Mouse (Mus musculus): ENCODE data around the gene Cenpc1. TPM values are rescaled to one million over a fixed set of nuclear protein-coding genes. Genes with fewer than 3 reads are reported as not detected.

The Cenpc1 gene
- polyA plus RNA-seq, 1 experiment = 3.2 TPM

GRCm38 (mm10) chr5:86098988-86099387 is 33.6 kb upstream of the Cenpc1 start:
- no peaks in the 10 kb centered on the region for H3K27me3 ChIP-seq (ENCODE audit: control insufficient read depth, insufficient read depth, low read length)
- WGBS = 18% methylated on average over 3 of the region's 3 CpGs
- H3K27ac ChIP-seq (ENCODE audit: insufficient read depth, low read length) = no peak overlapping the region
- no peaks in the 10 kb centered on the region for H3K4me1 ChIP-seq (ENCODE audit: control insufficient read depth, insufficient read depth, insufficient read length)
- DNase-seq (ENCODE audit: low read depth in 1 of 2, low spot score in 2 of 2) = no peak
- TF ChIP-seq CTCF (IDR thresholded peaks at IDR 0.05; ENCODE audit: extremely low read depth, insufficient read depth, insufficient read length, insufficient replicate concordance) = no peak
- TF ChIP-seq POLR2A (IDR thresholded peaks at IDR 0.05; ENCODE audit: low read depth, low read length) = no peak
- no peak overlapping the region for H3K4me3 ChIP-seq (ENCODE audit: extremely low read depth, insufficient read depth, insufficient read length)
- H3K36me3 ChIP-seq (ENCODE audit: control insufficient read depth, insufficient read depth, low read length) = peaks cover 19% of the 10 kb centered on the region

- H3K36me3 ChIP-seq (ENCODE audit: control insufficient read depth, insufficient read depth, low read length) = peaks cover 26% of the 10 kb centered on the region
- DNase-seq (ENCODE audit: low read depth in 1 of 2, low spot score in 2 of 2) = no peak
- 90% methylated on average over 9 of the region's 9 CpGs for WGBS
- H3K4me1 ChIP-seq (ENCODE audit: control insufficient read depth, insufficient read depth, insufficient read length) = no peaks in the 10 kb centered on the region
- H3K27me3 ChIP-seq (ENCODE audit: control insufficient read depth, insufficient read depth, low read length) = no peaks in the 10 kb centered on the region
- TF ChIP-seq POLR2A (IDR thresholded peaks at IDR 0.05; ENCODE audit: low read depth, low read length) (no peak), CTCF (IDR thresholded peaks at IDR 0.05; ENCODE audit: extremely low read depth, insufficient read depth, insufficient read length, insufficient replicate concordance) (no peak)
- no peak overlapping the region for H3K27ac ChIP-seq (ENCODE audit: insufficient read depth, low read length)
- H3K4me3 ChIP-seq (ENCODE audit: extremely low read depth, insufficient read depth, insufficient read length) = no peak overlapping the region
These were observed 29.4 kb upstream of the Cenpc1 start for GRCm38 (mm10) chr5:86094754-86095153.

GRCm38 (mm10) chr5:86086751-86087150 is 21.4 kb upstream of the Cenpc1 start:
- H3K27me3 ChIP-seq (ENCODE audit: control insufficient read depth, insufficient read depth, low read length) = no peaks in the 10 kb centered on the region
- TF ChIP-seq CTCF (IDR thresholded peaks at IDR 0.05; ENCODE audit: extremely low read depth, insufficient read depth, insufficient read length, insufficient replicate concordance) (no peak), POLR2A (IDR thresholded peaks at IDR 0.05; ENCODE audit: low read depth, low read length) (no peak)
- 16% methylated on average over 6 of the region's 6 CpGs for WGBS
- no peak overlapping the region for H3K4me3 ChIP-seq (ENCODE audit: extremely low read depth, insufficient read depth, insufficient read length)
- DNase-seq (ENCODE audit: low read depth in 1 of 2, low spot score in 2 of 2) = peak; percentile 59 to 87
- peaks cover 7% of the 10 kb centered on the region; the same call in 1 of the 2 replicates for H3K4me1 ChIP-seq (ENCODE audit: control insufficient read depth, insufficient read depth, insufficient read length)
- peaks cover 20% of the 10 kb centered on the region for H3K36me3 ChIP-seq (ENCODE audit: control insufficient read depth, insufficient read depth, low read length)
- H3K27ac ChIP-seq (ENCODE audit: insufficient read depth, low read length) = peak overlapping the region; percentile 69

- Histone ChIP-seq H3K27me3 (ENCODE audit: control insufficient read depth, insufficient read depth, low read length) (no peaks in the 10 kb centered on the region), H3K4me3 (ENCODE audit: extremely low read depth, insufficient read depth, insufficient read length) (no peak overlapping the region), H3K27ac (ENCODE audit: insufficient read depth, low read length) (peak overlapping the region; percentile 47; the same call in 1 of the 2 replicates), H3K36me3 (ENCODE audit: control insufficient read depth, insufficient read depth, low read length) (peaks cover 16% of the 10 kb centered on the region), H3K4me1 (ENCODE audit: control insufficient read depth, insufficient read depth, insufficient read length) (peaks cover 7% of the 10 kb centered on the region; the same call in 1 of the 2 replicates)
- 43% methylated on average over 7 of the region's 7 CpGs for WGBS
- DNase-seq (ENCODE audit: low read depth in 1 of 2, low spot score in 2 of 2) = no peak
- TF ChIP-seq POLR2A (IDR thresholded peaks at IDR 0.05; ENCODE audit: low read depth, low read length) (no peak), CTCF (IDR thresholded peaks at IDR 0.05; ENCODE audit: extremely low read depth, insufficient read depth, insufficient read length, insufficient replicate concordance) (no peak)
These were observed 19.6 kb upstream of the Cenpc1 start for GRCm38 (mm10) chr5:86084979-86085378.

GRCm38 (mm10) chr5:86083987-86084386 is 18.6 kb upstream of the Cenpc1 start:
- H3K27me3 ChIP-seq (ENCODE audit: control insufficient read depth, insufficient read depth, low read length) = no peaks in the 10 kb centered on the region
- TF ChIP-seq CTCF (IDR thresholded peaks at IDR 0.05; ENCODE audit: extremely low read depth, insufficient read depth, insufficient read length, insufficient replicate concordance) (no peak), POLR2A (IDR thresholded peaks at IDR 0.05; ENCODE audit: low read depth, low read length) (no peak)
- peaks cover 16% of the 10 kb centered on the region for H3K36me3 ChIP-seq (ENCODE audit: control insufficient read depth, insufficient read depth, low read length)
- H3K27ac ChIP-seq (ENCODE audit: insufficient read depth, low read length) = no peak overlapping the region
- WGBS = 87% methylated on average over 6 of the region's 6 CpGs
- H3K4me3 ChIP-seq (ENCODE audit: extremely low read depth, insufficient read depth, insufficient read length) = no peak overlapping the region
- peaks cover 15% of the 10 kb centered on the region for H3K4me1 ChIP-seq (ENCODE audit: control insufficient read depth, insufficient read depth, insufficient read length)
- DNase-seq (ENCODE audit: low read depth in 1 of 2, low spot score in 2 of 2) = no peak

- Histone ChIP-seq H3K36me3 (ENCODE audit: control insufficient read depth, insufficient read depth, low read length) (peaks cover 12% of the 10 kb centered on the region), H3K27ac (ENCODE audit: insufficient read depth, low read length) (peak overlapping the region; percentile 84), H3K4me3 (ENCODE audit: extremely low read depth, insufficient read depth, insufficient read length) (no peak overlapping the region), H3K27me3 (ENCODE audit: control insufficient read depth, insufficient read depth, low read length) (no peaks in the 10 kb centered on the region), H3K4me1 (ENCODE audit: control insufficient read depth, insufficient read depth, insufficient read length) (peaks cover 14% of the 10 kb centered on the region)
- DNase-seq (ENCODE audit: low read depth in 1 of 2, low spot score in 2 of 2) = peak; percentile 26 to 80
- 34% methylated on average over 3 of the region's 3 CpGs for WGBS
- TF ChIP-seq CTCF (IDR thresholded peaks at IDR 0.05; ENCODE audit: extremely low read depth, insufficient read depth, insufficient read length, insufficient replicate concordance) (no peak), POLR2A (IDR thresholded peaks at IDR 0.05; ENCODE audit: low read depth, low read length) (no peak)
These were observed 13.4 kb upstream of the Cenpc1 start for GRCm38 (mm10) chr5:86078720-86079334.

GRCm38 (mm10) chr5:86072756-86073386 is 7.5 kb upstream of the Cenpc1 start:
- H3K27ac ChIP-seq (ENCODE audit: insufficient read depth, low read length) = peak overlapping the region; percentile 26; the same call in 1 of the 2 replicates
- H3K4me3 ChIP-seq (ENCODE audit: extremely low read depth, insufficient read depth, insufficient read length) = peak overlapping the region; percentile 45
- 10% methylated on average over 4 of the region's 4 CpGs for WGBS
- TF ChIP-seq POLR2A (IDR thresholded peaks at IDR 0.05; ENCODE audit: low read depth, low read length) = no peak
- TF ChIP-seq CTCF (IDR thresholded peaks at IDR 0.05; ENCODE audit: extremely low read depth, insufficient read depth, insufficient read length, insufficient replicate concordance) = no peak
- peaks cover 8% of the 10 kb centered on the region for H3K4me1 ChIP-seq (ENCODE audit: control insufficient read depth, insufficient read depth, insufficient read length)
- no peaks in the 10 kb centered on the region; the same call in 1 of the 2 replicates for H3K36me3 ChIP-seq (ENCODE audit: control insufficient read depth, insufficient read depth, low read length)
- no peaks in the 10 kb centered on the region for H3K27me3 ChIP-seq (ENCODE audit: control insufficient read depth, insufficient read depth, low read length)
- no peak for DNase-seq (ENCODE audit: low read depth in 1 of 2, low spot score in 2 of 2)

All from spleen, adult 2 months (tissue).